Mouse (Mus musculus): ENCODE measurements at regions not wholly inside any gene's neighbourhood (a gene's known extent, or its start where the extent isn't known, plus 50 kb on each side); places are given as distances from the start of the nearest gene placed in this dataset.

DNA sequence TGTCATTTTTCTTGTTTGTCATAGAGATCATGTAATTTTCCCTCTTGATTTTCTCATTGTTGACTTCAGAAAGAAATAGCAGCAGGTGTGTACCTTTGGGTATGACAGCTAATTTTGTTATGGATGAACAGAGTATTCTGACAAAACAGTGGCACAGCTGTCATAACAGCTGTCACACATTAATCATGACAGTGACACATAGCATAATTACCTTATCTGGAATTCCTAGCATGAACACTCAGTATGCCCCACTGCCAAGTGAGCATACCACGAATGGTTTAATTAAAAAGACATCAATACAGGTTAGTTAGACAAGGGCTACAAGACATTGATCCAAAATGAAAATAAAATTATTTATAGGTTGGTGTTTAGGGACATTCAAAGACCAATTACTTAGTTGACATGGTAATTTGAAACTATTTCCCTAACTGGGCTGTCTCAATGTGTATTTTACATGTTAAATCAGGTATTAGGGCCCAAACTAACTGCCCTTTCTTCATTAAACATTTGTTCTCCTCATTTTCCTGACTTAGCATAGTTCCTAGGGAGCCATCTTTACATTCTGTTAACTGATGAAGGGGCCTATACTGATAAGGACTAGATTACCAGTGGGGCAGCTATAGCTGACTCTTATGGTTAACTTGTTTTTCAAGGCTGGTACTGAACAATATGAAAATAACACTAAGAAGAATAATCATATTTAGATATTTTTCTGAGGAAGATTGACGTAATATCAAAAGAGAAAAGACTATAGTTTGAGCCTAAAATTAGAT, 52.2 kb downstream of the Aldoart1 start:
- DNase-seq (ENCODE audit: low read depth, low spot score): no peak

DNA sequence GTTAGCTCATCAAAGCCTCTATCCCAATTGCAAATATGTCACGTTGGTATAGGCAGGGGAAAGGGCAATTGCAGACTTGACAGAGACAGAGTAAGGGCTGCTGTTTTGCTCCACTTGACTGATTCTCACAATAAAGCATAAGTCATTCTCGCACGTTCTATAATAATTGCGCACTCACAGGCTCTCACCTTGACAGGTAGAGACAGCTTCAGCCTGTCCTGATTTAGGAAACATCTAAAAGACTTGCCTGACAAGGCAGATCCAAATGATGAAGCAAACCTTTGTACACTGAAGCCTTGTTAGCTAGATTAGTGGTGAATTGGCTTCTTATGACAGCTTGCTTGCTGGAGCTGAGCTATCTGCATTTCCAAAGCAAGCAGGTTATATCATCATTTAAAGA, 52.9 kb downstream of the Aldoart1 start:
- no peak for DNase-seq (ENCODE audit: low read depth, low spot score)

DNA sequence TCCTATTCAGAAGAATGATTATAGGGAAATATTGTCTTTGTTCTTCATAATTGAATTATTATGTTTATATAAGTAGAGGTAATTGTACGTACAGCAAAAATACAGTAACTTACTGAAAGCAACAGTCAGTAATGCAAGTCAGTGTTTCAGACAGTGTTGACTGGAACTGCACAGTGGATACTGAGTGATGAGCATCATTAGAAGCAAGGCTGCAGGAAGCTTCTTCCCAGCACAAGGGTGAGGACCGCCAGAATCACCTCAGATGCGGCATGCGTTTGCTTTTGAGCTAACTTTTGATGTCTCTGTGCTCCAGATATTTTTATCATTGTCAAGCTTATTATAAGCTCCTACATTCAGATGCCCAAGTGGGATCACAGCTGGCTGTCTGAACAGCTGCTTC, 63.6 kb downstream of the Aldoart1 start:
- DNase-seq (ENCODE audit: low read depth, low spot score): no peak

DNA sequence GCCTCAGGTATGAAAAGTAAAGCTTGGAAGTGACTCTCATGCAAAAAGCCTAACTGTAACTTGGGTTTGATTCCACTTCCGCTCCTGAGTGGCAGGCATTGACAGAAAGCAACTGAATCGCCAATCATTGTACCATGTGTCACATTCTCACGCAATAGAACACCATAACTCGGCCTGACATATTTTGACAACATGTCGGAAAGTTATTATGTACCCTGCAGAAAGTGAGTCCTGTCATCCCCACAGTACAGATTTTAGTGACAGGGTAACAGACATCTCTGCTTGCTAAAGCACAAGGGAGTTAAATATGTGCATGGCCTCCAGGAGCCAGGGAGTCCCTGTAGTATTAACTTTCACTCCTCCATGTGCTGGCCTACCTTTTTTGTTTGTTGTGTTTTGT, 85.5 kb downstream of the Aldoart1 start:
- peak; percentile 45 for DNase-seq (ENCODE audit: low read depth, low spot score)

DNA sequence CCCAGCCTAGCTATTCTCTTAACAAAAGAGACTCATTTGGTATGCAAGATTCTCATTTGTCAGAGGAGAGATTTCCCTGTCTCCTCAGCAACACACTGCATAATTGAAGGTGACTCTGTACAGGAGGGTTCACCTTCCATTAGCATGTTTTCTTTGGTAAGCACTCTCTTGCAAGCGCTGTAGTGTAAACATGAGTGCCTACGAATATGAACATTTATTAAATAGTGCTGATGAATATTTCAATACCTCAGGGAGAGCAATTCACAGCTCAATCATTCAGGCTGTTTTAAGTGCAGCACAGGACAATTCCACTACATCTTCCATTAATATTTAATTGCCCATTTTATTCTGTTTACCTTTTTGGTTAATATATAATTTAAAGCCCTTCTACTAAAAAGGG, 86.0 kb downstream of the Aldoart1 start:
- DNase-seq (ENCODE audit: low read depth, low spot score): peak; percentile 16

All from brain, embryonic 18.5 days (tissue).